Mouse (Mus musculus) CD4-positive, CD25-positive, alpha-beta regulatory T cell, adult 2 months (primary cell): Measurements from ENCODE around the gene Ssxb9.
"Not testable (repeated sequence)": the region's sequence is repeated elsewhere in the genome, so short reads cannot be mapped to it uniquely, and the experiment has no call there.

Source experiments
- DNase-seq: peaks from one replicate; pipeline ENCODE4 v3.0.0-alpha.2; 2012; ENCODE audit warnings: low read depth, low spot score

Ssxb9 gene

GRCm38 (mm10) chrX:8366678-8367077 is at the start of gene Ssxb9:
Ssxb9 (plus strand) TSS chrX:8366978.
- not testable (repeated sequence) for DNase-seq

GRCm38 (mm10) chrX:8327124-8327523 is 39.7 kb upstream of the Ssxb9 start, which contains the start of gene Ssxb10:
Ssxb10 (plus strand) TSS chrX:8327424.
- no peak for DNase-seq

- not testable (repeated sequence) for DNase-seq
Observed at GRCm38 (mm10) chrX:8413005-8413404, 46.2 kb downstream of the Ssxb9 start, which contains the start of gene Ssxb1. Ssxb1 (plus strand) TSS chrX:8413305.
